Mouse (Mus musculus): ENCODE measurements around the gene Samhd1. TPM values are rescaled to one million over a fixed set of nuclear protein-coding genes. Genes with fewer than 3 reads are reported as not detected.

Gene Samhd1
- polyA plus RNA-seq, 1 experiment from 2014 or later = 17.3 TPM

DNA sequence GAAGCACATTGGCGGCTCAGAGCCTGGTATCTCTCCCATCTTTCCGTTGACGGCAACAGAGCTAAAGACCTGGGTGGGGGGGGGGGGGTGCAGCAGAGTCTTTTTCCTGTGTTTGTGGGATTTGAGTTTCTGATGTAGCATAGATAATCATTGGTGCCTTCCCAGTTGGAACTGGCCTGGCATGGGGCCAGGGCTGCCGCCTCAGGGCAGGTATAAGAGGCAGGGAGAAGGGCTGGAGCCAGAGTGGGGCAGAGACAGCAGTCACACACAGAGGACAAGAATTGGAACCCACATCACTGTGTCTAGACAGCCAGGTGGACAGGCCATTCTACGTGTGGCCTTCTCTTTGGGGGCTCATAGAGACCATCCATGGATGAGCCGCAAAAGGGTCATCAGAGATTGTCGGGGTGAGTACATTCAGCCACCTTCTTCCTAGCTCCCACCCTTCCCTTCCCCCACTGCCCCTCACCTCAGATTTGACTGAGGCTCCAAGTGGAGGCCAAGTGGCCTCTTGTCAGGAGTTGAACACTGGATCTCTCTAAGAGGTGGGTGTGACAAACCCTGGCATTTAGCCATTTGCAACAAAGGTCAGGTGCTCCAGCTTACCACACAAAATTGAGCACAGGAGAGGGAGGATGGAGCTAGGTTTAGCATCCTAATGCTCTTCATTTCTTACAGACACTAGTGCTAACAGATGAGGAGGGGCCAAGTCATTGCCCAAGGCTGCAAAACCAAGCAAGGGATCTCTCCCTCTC is 50.1 kb downstream of the Samhd1 start:
- DNase-seq (no peak), ATAC-seq (no peak)
- no peak overlapping the region for H3K27ac ChIP-seq (ENCODE audit: low read depth)
- H3K4me1 ChIP-seq (ENCODE audit: insufficient read depth) = no peaks in the 10 kb centered on the region
- H3K4me2 ChIP-seq (ENCODE audit: low read depth, low read length) = no peak overlapping the region
- H3K9ac ChIP-seq (replicated peaks) = no peak overlapping the region
- no peak overlapping the region for H3K4me3 ChIP-seq (ENCODE audit: low read depth, low read length)
- TF ChIP-seq EP300 (IDR thresholded peaks at IDR 0.05; ENCODE audit: low read depth) (no peak), CTCF (IDR thresholded peaks at IDR 0.05; ENCODE audit: low read depth) (no peak)
- WGBS (ENCODE audit: insufficient replicate concordance) = 77% methylated on average over 7 of the region's 7 CpGs
- H3K9me3 ChIP-seq (ENCODE audit: low read length) = no peaks in the 10 kb centered on the region
- H3K27me3 ChIP-seq (ENCODE audit: insufficient read depth, low read length) = peaks cover 8% of the 10 kb centered on the region
- H3K36me3 ChIP-seq (replicated peaks; ENCODE audit: insufficient read depth, low read length) = no peaks in the 10 kb centered on the region

DNA sequence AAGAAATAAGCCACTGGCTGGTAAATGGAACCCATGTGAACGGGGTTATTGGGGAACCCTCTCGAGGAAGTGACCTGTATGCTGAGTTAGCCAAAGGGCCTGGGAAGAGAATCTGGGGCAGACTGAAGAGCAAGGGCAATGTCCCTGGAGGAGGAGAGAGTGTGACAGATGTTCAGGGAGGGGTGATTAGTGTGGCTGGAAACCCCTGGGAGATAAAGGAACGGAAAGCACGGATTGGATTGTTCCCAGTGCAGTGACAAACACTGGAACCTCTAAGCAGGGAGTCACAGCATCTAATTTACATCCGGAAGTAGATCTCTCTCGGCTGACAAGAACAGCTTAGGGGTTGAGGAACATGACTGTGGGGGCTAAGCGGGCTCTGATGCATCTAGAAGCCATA is 53.1 kb downstream of the Samhd1 start:
- TF ChIP-seq EP300 (IDR thresholded peaks at IDR 0.05; ENCODE audit: low read depth) (no peak), CTCF (IDR thresholded peaks at IDR 0.05; ENCODE audit: low read depth) (no peak)
- H3K9ac ChIP-seq (replicated peaks) = no peak overlapping the region
- H3K4me1 ChIP-seq (ENCODE audit: insufficient read depth) = peaks cover 11% of the 10 kb centered on the region
- no peaks in the 10 kb centered on the region for H3K9me3 ChIP-seq (ENCODE audit: low read length)
- H3K27ac ChIP-seq (ENCODE audit: low read depth) = no peak overlapping the region
- peaks cover 32% of the 10 kb centered on the region for H3K27me3 ChIP-seq (ENCODE audit: insufficient read depth, low read length)
- no peaks in the 10 kb centered on the region for H3K36me3 ChIP-seq (replicated peaks; ENCODE audit: insufficient read depth, low read length)
- DNase-seq = no peak
- H3K4me2 ChIP-seq (ENCODE audit: low read depth, low read length) = no peak overlapping the region
- WGBS (ENCODE audit: insufficient replicate concordance) = 31% methylated on average over 7 of the region's 7 CpGs
- no peak overlapping the region for H3K4me3 ChIP-seq (ENCODE audit: low read depth, low read length)
- ATAC-seq = no peak

DNA sequence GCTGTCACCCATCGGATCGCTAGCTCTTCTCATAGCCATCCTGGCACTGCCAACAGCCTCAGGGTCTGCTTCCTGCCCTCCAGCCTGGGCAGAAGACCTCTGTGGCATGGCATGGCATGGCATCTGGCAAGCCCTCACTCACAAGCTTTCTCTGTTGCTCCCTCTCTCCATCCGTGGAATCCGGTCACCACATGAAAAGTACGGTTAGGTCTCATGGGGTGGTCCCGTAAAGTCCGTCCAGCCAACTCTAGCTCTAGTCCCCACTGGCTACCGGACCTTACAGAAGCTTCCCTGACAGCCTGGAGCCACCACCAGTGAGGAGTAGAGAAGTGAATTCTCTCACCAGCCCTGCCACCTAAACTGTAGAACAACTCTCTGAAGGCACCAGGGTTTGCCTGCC is 53.7 kb downstream of the Samhd1 start:
- Histone ChIP-seq H3K27me3 (ENCODE audit: insufficient read depth, low read length) (peaks cover 32% of the 10 kb centered on the region), H3K9me3 (ENCODE audit: low read length) (no peaks in the 10 kb centered on the region), H3K27ac (ENCODE audit: low read depth) (no peak overlapping the region), H3K4me1 (ENCODE audit: insufficient read depth) (peaks cover 14% of the 10 kb centered on the region), H3K4me2 (ENCODE audit: low read depth, low read length) (no peak overlapping the region), H3K4me3 (ENCODE audit: low read depth, low read length) (no peak overlapping the region), H3K9ac (replicated peaks) (no peak overlapping the region), H3K36me3 (replicated peaks; ENCODE audit: insufficient read depth, low read length) (no peaks in the 10 kb centered on the region)
- DNase-seq = no peak
- TF ChIP-seq CTCF (IDR thresholded peaks at IDR 0.05; ENCODE audit: low read depth) = no peak
- TF ChIP-seq EP300 (IDR thresholded peaks at IDR 0.05; ENCODE audit: low read depth) = no peak
- WGBS (ENCODE audit: insufficient replicate concordance) = 86% methylated on average over 8 of the region's 8 CpGs
- no peak for ATAC-seq

DNA sequence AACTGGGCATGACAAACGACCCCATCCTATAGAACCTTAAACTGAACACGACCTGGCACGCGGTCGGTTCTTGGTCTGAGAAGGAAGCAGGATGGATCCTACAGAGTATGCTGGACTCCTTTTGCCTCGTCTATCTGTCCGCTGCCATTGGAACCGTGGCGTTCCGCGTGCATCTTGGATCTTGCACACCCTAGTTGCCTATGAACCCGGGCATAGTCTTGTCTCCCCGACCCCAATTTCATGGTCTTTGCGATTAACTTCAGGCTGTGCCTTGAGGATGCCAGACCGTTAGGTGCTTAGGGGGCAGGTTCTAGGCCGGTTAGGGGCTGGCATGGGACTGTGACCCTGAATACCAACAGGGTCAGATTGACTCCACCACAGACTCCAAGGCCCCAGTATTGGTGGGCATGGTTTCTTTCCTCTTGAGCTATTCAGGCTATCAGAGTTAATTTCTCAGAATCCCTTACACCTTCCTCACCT is 55.3 kb downstream of the Samhd1 start:
- no peak overlapping the region for H3K27ac ChIP-seq (ENCODE audit: low read depth)
- DNase-seq (no peak), ATAC-seq (no peak)
- H3K4me1 ChIP-seq (ENCODE audit: insufficient read depth) = peaks cover 21% of the 10 kb centered on the region
- peak overlapping the region; percentile 69 for H3K9ac ChIP-seq (replicated peaks)
- peak overlapping the region; percentile 73 for H3K4me2 ChIP-seq (ENCODE audit: low read depth, low read length)
- peak overlapping the region; percentile 50 for H3K4me3 ChIP-seq (ENCODE audit: low read depth, low read length)
- no peaks in the 10 kb centered on the region for H3K36me3 ChIP-seq (replicated peaks; ENCODE audit: insufficient read depth, low read length)
- H3K27me3 ChIP-seq (ENCODE audit: insufficient read depth, low read length) = peaks cover 32% of the 10 kb centered on the region
- no peaks in the 10 kb centered on the region for H3K9me3 ChIP-seq (ENCODE audit: low read length)
- 22% methylated on average over 16 of the region's 16 CpGs for WGBS (ENCODE audit: insufficient replicate concordance)
- no peak for TF ChIP-seq EP300 (IDR thresholded peaks at IDR 0.05; ENCODE audit: low read depth)
- no peak for TF ChIP-seq CTCF (IDR thresholded peaks at IDR 0.05; ENCODE audit: low read depth)

DNA sequence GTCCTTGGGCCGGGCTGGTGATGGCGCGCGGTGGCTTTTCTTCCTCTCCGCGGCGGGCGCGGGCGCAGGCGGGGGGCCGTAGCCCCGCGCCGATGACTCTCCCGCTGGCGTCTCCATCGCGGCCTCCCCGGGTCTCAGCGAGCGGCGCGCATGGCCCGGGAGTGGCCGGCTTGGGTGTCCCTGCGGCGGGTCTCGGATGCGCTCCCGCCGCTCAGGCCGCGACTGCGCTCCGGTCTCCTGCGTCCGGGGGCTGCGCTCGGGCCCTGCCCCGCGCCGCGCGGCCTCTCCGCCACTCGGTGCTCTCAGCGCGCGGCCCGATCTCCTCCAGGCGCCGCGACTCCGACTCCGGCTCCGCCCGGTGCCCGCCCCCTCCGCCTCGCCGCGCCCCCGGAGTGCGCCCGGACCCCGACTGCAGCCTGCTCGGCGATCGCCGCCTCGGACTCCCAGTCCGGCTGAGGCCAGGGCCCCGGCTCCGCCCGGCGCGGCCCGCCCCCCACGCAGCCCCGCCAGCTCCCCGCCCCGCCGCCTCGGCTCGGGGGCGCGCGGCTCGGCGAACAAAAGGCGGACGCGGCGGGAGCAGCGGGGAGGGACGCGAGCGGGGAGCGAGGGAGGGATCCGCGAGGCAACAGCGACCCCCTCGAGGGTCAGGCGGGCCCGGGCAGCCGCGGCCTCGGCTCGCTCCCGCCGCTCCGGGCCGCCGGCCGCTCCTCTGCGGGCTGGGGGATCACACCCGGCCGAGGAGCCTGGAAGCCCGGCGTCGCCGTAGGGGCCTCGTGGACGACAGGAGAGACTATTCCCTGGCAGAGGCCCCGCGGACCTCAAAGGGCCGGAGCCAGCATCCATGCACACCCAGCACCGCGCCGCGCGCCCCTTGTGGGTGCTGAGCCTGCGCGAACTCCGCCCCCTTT is 56.0 kb downstream of the Samhd1 start, which contains the start of gene Soga1:
Gene Soga1 (minus strand): TSS at position 462 of the 908 bp plus-strand sequence.
- peak within 1 kb of the TSS; percentile 73 for H3K4me2 ChIP-seq (ENCODE audit: low read depth, low read length)
- H3K27me3 ChIP-seq (ENCODE audit: insufficient read depth, low read length) = peaks cover 32% of the 10 kb centered on the region
- WGBS (ENCODE audit: insufficient replicate concordance) = 2% methylated on average over 89 of the region's 136 CpGs
- TF ChIP-seq CTCF (IDR thresholded peaks at IDR 0.05; ENCODE audit: low read depth) (peak; percentile 49), EP300 (IDR thresholded peaks at IDR 0.05; ENCODE audit: low read depth) (no peak)
- H3K4me3 ChIP-seq (ENCODE audit: low read depth, low read length) = peak within 1 kb of the TSS; percentile 50
- DNase-seq (peak; percentile 69), ATAC-seq (peak; percentile 64)
- H3K9me3 ChIP-seq (ENCODE audit: low read length) = no peaks in the 10 kb centered on the region
- H3K36me3 ChIP-seq (replicated peaks; ENCODE audit: insufficient read depth, low read length) = no peaks in the 10 kb centered on the region
- peaks cover 21% of the 10 kb centered on the region for H3K4me1 ChIP-seq (ENCODE audit: insufficient read depth)
- H3K9ac ChIP-seq (replicated peaks) = peak within 1 kb of the TSS; percentile 69
- peak within 1 kb of the TSS; percentile 70 for H3K27ac ChIP-seq (ENCODE audit: low read depth)

Measured in liver, postnatal 0 days (tissue).